Mouse (Mus musculus) embryonic facial prominence, embryonic 11.5 days (tissue): ENCODE data around the gene Htr1f. TPM values are rescaled to one million over a fixed set of nuclear protein-coding genes. Genes with fewer than 3 reads are reported as not detected.

ENCODE experiments used
- ATAC-seq: fragments of 200-750 bp; cut with Nextera tagmentation; replicated peaks from 2 replicates; pipeline ENCODE4 v1.8.0; 2017; ENCODE audit warnings: low read depth; ENCODE audit not compliant: insufficient number of reproducible peaks, low FRiP score, low TSS enrichment
- DNase-seq: peaks from one replicate; pipeline ENCODE4 v3.0.0-alpha.2; 2015; ENCODE audit warnings: low spot score
- H3K27ac ChIP-seq: fragments of 300-500 bp; sonication (generic); replicated peaks from 2 replicates; pipeline ENCODE4 v1.5.1; 2014; ENCODE audit warnings: mild to moderate bottlenecking, low read depth, low read length, control low read depth
- H3K27me3 ChIP-seq: fragments of 300-500 bp; sonication (generic); 2 replicates; pipeline ENCODE4 v1.6.1; 2014; ENCODE audit warnings: mild to moderate bottlenecking, low read length, moderate library complexity, mixed read lengths; ENCODE audit not compliant: control insufficient read depth, insufficient read depth
- H3K36me3 ChIP-seq: fragments of 300-500 bp; sonication (generic); replicated peaks from 2 replicates; pipeline ENCODE4 v1.6.1; 2014; ENCODE audit warnings: low read depth, mild to moderate bottlenecking, low read length, moderate library complexity, mixed read lengths; ENCODE audit not compliant: control insufficient read depth, insufficient read depth
- H3K4me1 ChIP-seq: fragments of 300-500 bp; sonication (generic); 2 replicates; pipeline ENCODE4 v1.6.1; 2014; ENCODE audit warnings: low read length, mixed read lengths; ENCODE audit not compliant: control insufficient read depth, insufficient read depth
- H3K4me2 ChIP-seq: fragments of 300-500 bp; sonication (generic); 2 replicates; pipeline ENCODE4 v1.6.1; 2014; ENCODE audit warnings: low read depth, mild to moderate bottlenecking, control low read depth, low read length, moderate library complexity
- H3K4me3 ChIP-seq: fragments of 300-500 bp; sonication (generic); 2 replicates; pipeline ENCODE4 v1.5.1; 2014; ENCODE audit warnings: low read depth, low read length, control low read depth
- H3K9ac ChIP-seq: fragments of 300-500 bp; sonication (generic); replicated peaks from 2 replicates; pipeline ENCODE4 v1.6.1; 2014; ENCODE audit warnings: mild to moderate bottlenecking, control low read depth, low read length
- H3K9me3 ChIP-seq: fragments of 300-500 bp; sonication (generic); replicated peaks from 2 replicates; pipeline ENCODE4 v1.6.1; 2016; ENCODE audit warnings: mild to moderate bottlenecking, low read length, inconsistent platforms, mixed read lengths; ENCODE audit not compliant: control insufficient read depth
- WGBS: fragments of 180-500 bp; shearing (Covaris S2); extraction: QIAGEN DNeasy Blood & Tissue Kit; methylation state at CpG from one replicate; pipeline ENCODE4 v1.1.7; 2014; 5-methylcytosine and 5-hydroxymethylcytosine counted together
- polyA plus RNA-seq: library from polyadenylated mRNA; unstranded; fragments of >200 nt; fragmentation: Nextera tagmentation; extraction: Ambion mirVana; gene quantifications from 2 replicates; pipeline ENCODE4 v1.2.1, GENCODE M21; 2014

Gene Htr1f
- polyA plus RNA-seq, result 0.15 and 0.26 TPM in 2 replicates

- Histone ChIP-seq H3K4me2 (peak within 1 kb of the TSS; percentile 54), H3K27me3 (no peaks in the 10 kb centered on the region), H3K4me3 (peak within 1 kb of the TSS; percentile 35), H3K27ac (no peak within 1 kb of the TSS), H3K9me3 (no peaks in the 10 kb centered on the region), H3K36me3 (no peaks in the 10 kb centered on the region), H3K4me1 (no peaks in the 10 kb centered on the region), H3K9ac (peak within 1 kb of the TSS; percentile 46)
- 4% methylated on average over 40 of the region's 41 CpGs for WGBS
- peak; percentile 51 for DNase-seq
- ATAC-seq, result peak; percentile 84
Observed at GRCm38 (mm10) chr16:65105184-65105931, at the start of gene Htr1f. TSS of gene Htr1f (minus strand) at chr16:65105854.

GRCm38 (mm10) chr16:65139771-65140170, 34.1 kb upstream of the Htr1f start:
- Histone ChIP-seq H3K9me3 (no peaks in the 10 kb centered on the region), H3K36me3 (no peaks in the 10 kb centered on the region), H3K27me3 (no peaks in the 10 kb centered on the region), H3K4me3 (no peak overlapping the region), H3K9ac (no peak overlapping the region), H3K4me1 (no peaks in the 10 kb centered on the region), H3K4me2 (no peak overlapping the region), H3K27ac (no peak overlapping the region)
- 80% methylated on average over 2 of the region's 2 CpGs for WGBS
- ATAC-seq (no peak), DNase-seq (no peak)

DNA sequence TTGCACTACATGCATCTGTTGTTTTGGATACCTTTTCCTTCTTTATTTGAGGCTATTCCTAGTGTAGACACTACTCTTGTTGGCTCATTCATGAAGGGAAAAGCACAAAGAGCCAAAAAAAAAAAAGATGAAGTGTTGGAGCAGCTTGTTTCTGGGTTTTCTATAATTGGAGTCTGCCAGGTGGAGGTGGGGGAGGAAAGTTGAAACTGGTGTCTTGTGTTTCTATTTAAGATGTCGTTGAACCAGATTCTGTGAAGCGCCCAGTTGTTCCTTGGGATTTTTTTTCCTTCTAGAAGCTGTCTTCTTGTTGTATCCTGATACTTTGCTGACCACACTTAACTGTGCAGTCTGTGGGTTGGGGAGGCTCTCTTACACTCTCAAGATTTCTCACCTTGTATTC, 23.7 kb upstream of the Htr1f start:
- no peak overlapping the region for H3K4me3 ChIP-seq
- no peaks in the 10 kb centered on the region for H3K36me3 ChIP-seq
- H3K27me3 ChIP-seq, result no peaks in the 10 kb centered on the region
- H3K4me2 ChIP-seq, result no peak overlapping the region
- no peaks in the 10 kb centered on the region for H3K4me1 ChIP-seq
- ATAC-seq, result no peak
- 67% methylated on average over 2 of the region's 2 CpGs for WGBS
- no peak overlapping the region for H3K9ac ChIP-seq
- no peaks in the 10 kb centered on the region for H3K9me3 ChIP-seq
- no peak for DNase-seq
- no peak overlapping the region for H3K27ac ChIP-seq

GRCm38 (mm10) chr16:65127846-65128245, 22.2 kb upstream of the Htr1f start:
- Histone ChIP-seq H3K4me3 (no peak overlapping the region), H3K4me1 (no peaks in the 10 kb centered on the region), H3K9me3 (no peaks in the 10 kb centered on the region), H3K27me3 (no peaks in the 10 kb centered on the region), H3K27ac (no peak overlapping the region), H3K9ac (no peak overlapping the region), H3K36me3 (no peaks in the 10 kb centered on the region), H3K4me2 (no peak overlapping the region)
- WGBS, result 81% methylated on average over 3 of the region's 3 CpGs
- DNase-seq (no peak), ATAC-seq (no peak)

- Histone ChIP-seq H3K36me3 (no peaks in the 10 kb centered on the region), H3K27me3 (no peaks in the 10 kb centered on the region), H3K4me1 (no peaks in the 10 kb centered on the region), H3K9ac (no peak overlapping the region), H3K9me3 (no peaks in the 10 kb centered on the region), H3K4me3 (no peak overlapping the region), H3K27ac (no peak overlapping the region), H3K4me2 (no peak overlapping the region)
- DNase-seq (no peak), ATAC-seq (no peak)
- WGBS, result 85% methylated on average over 1 of the region's 1 CpGs
Observed at GRCm38 (mm10) chr16:65112221-65112620, 6.6 kb upstream of the Htr1f start.

DNA sequence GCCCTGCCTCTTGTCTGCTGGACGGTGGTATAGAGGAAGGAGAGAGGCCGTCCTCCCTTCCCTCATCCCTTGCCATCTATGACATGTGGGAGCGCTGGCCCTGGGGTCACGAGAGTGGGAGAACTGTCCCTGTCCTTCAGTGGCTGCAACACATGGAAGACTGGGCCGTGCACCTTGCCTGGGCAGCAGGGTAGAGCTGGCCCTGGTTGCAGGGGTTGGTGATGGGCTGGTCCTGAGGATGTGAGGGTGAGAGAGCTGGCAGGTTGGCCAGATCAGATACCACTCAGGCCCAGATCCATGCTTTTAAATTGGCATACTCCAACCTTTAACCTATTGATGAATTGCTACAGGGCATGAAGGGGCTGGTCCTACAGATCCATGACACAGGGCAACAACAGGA, 12.1 kb downstream of the Htr1f start:
- no peak overlapping the region for H3K9ac ChIP-seq
- ATAC-seq (no peak), DNase-seq (no peak)
- no peaks in the 10 kb centered on the region for H3K36me3 ChIP-seq
- no peak overlapping the region for H3K27ac ChIP-seq
- 83% methylated on average over 5 of the region's 5 CpGs for WGBS
- H3K4me2 ChIP-seq, result no peak overlapping the region
- no peaks in the 10 kb centered on the region for H3K27me3 ChIP-seq
- no peaks in the 10 kb centered on the region for H3K4me1 ChIP-seq
- no peaks in the 10 kb centered on the region for H3K9me3 ChIP-seq
- no peak overlapping the region for H3K4me3 ChIP-seq

DNA sequence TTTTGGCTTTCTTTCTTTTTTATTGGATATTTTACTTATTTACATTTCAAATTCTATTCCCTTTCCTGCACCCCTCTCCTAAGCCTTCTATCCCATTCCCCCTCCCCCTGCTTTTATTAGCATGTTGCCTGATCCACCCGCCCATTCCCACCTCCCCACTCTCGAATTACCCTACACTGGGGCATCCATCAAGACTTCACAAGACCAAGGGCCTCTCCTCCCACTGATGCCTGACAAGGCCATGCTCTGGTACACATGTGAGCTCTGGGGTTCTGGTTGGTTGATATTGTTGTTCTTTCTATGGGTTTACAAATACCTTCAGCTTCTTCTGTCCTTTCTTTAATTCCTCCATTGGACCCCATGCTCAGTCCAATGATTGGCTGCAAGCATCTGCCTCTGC, 22.2 kb downstream of the Htr1f start:
- Histone ChIP-seq H3K4me3 (no peak overlapping the region), H3K27ac (no peak overlapping the region), H3K9ac (no peak overlapping the region), H3K9me3 (no peaks in the 10 kb centered on the region), H3K4me1 (no peaks in the 10 kb centered on the region), H3K4me2 (no peak overlapping the region), H3K36me3 (no peaks in the 10 kb centered on the region), H3K27me3 (no peaks in the 10 kb centered on the region)
- no peak for DNase-seq
- ATAC-seq, result no peak
- WGBS, result 44% methylated on average over 2 of the region's 2 CpGs

- DNase-seq, result no peak
- WGBS, result 96% methylated on average over 1 of the region's 1 CpGs
- H3K36me3 ChIP-seq, result no peaks in the 10 kb centered on the region
- H3K4me1 ChIP-seq, result no peaks in the 10 kb centered on the region
- H3K9me3 ChIP-seq, result no peaks in the 10 kb centered on the region
- H3K27me3 ChIP-seq, result no peaks in the 10 kb centered on the region
- H3K27ac ChIP-seq, result no peak overlapping the region
- H3K4me3 ChIP-seq, result no peak overlapping the region
- no peak overlapping the region for H3K4me2 ChIP-seq
- H3K9ac ChIP-seq, result no peak overlapping the region
- ATAC-seq, result no peak
Observed at GRCm38 (mm10) chr16:65069867-65070266, 35.8 kb downstream of the Htr1f start.
